In the genomic region with DNA sequence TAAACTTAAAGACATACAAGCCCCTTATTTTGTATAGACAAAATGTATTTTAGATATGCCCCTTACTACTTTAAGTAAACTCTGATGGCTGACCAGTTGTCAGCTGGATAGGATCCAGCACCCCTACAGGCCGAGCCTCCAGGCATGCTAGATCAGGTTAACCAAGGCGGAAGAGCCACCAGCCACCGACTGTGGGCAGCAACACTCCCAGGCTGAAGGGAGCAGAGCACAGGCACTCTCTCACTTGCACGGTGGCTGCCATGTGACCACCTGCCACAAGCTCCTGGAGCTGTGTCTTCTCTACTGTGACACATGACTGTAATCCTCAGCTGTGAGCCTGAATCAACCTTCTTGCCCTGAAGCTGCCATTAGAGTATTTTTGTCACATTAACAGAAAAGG, we compare ENCODE assay signal across 13 mouse cellular contexts. TPM values are rescaled to one million over a fixed set of nuclear protein-coding genes. Genes with fewer than 3 reads are reported as not detected.
DNase-seq lines count a peak whose midpoint lies in the region; ATAC-seq and TF ChIP-seq lines count a peak whose summit lies in the region.
"Had no signal": no experiment of that assay in that cellular context is flagged by ENCODE, and none has a peak within 500 bp of the region (broad histone marks: within the 10 kb centered on the region; RNA-seq: fewer than 3 reads in every experiment).

No protein-coding gene starts in this region.

- no peaks in the 10 kb centered on the region for H3K36me3 ChIP-seq in heart, embryonic 13.5 days
- H3K36me3 ChIP-seq in thymus, adult 2 months (ENCODE audit: control insufficient read depth, insufficient read depth, low read length) = no peaks in the 10 kb centered on the region

- H3K27me3 ChIP-seq in heart, embryonic 13.5 days (replicated peaks) = no peaks in the 10 kb centered on the region
- H3K27me3 ChIP-seq in thymus, adult 2 months (ENCODE audit: control insufficient read depth, insufficient read depth, low read length) = no peaks in the 10 kb centered on the region

- TF ChIP-seq CTCF in thymus, adult 2 months (IDR thresholded peaks at IDR 0.05; ENCODE audit: borderline replicate concordance, control insufficient read depth, extremely low read depth, insufficient read depth, low read length, poor library complexity) = no peak

- no peak overlapping the region for H3K4me3 ChIP-seq in heart, embryonic 13.5 days
- no peak overlapping the region for H3K4me3 ChIP-seq in thymus, adult 2 months (ENCODE audit: control insufficient read depth, insufficient read depth, low read length)
- H3K4me3 ChIP-seq: erythroblast, embryonic 14.5 days had no signal

- no peak overlapping the region for H3K9ac ChIP-seq in heart, embryonic 13.5 days

- H3K4me2 ChIP-seq in heart, embryonic 13.5 days = no peak overlapping the region

- no peak for ATAC-seq in heart, embryonic 13.5 days (ENCODE audit: extremely low read depth, insufficient number of reproducible peaks, low FRiP score, low TSS enrichment)
- ATAC-seq in common myeloid progenitor, adult 5-6 weeks (replicated peaks; ENCODE audit: low read depth, poor library complexity, severe bottlenecking) = peak; percentile 75
- ATAC-seq: activated CD4-positive, CD25-positive, alpha-beta regulatory T cell, adult 4 months; intestine, embryonic 16.5 days had no signal

- H3K27ac ChIP-seq in heart, embryonic 13.5 days (replicated peaks) = 0 out of 2 replicates have a peak overlapping the region, but pooled peaks have one; percentile 1
- H3K27ac ChIP-seq in thymus, adult 2 months (ENCODE audit: control insufficient read depth, insufficient read depth, low read length) = no peak overlapping the region

- peaks cover 38% of the 10 kb centered on the region for H3K4me1 ChIP-seq in heart, embryonic 13.5 days
- H3K4me1 ChIP-seq in thymus, adult 2 months (replicated peaks; ENCODE audit: control insufficient read depth, insufficient read depth, low read length) = no peaks in the 10 kb centered on the region

- intact Hi-C loops in heart, postnatal 36 days (cut with DNase I) = no loop called here
- intact Hi-C loops in left cerebral cortex, postnatal 36 days (cut with DNase I) = no loop called here

- DNase-seq in heart, postnatal 36 days = no peak
- DNase-seq in thymus, postnatal 0 days (ENCODE audit: low spot score) = peak; percentile 30
- DNase-seq in thymus, adult 2 months = no peak
- DNase-seq in right cerebral cortex, postnatal 4 days = no peak
- DNase-seq in neural tube, embryonic 10.5 days (ENCODE audit: extremely low spot score, low spot score) = no peak
- no peak for DNase-seq in left cerebral cortex, postnatal 36 days (ENCODE audit: low spot score in 2 of 2)
- DNase-seq: heart, adult 18-20 months; layer of hippocampus, postnatal 36 days had no signal

- no peak for TF ChIP-seq POLR2A in thymus, adult 2 months (IDR thresholded peaks at IDR 0.05; ENCODE audit: control insufficient read depth, extremely low read depth, insufficient read depth, low read length, poor library complexity)

- WGBS in heart, embryonic 13.5 days = 28% methylated on average over 4 of the region's 4 CpGs
- 15% methylated on average over 4 of the region's 4 CpGs for WGBS in thymus, adult 2 months

- H3K9me3 ChIP-seq in heart, embryonic 13.5 days = no peaks in the 10 kb centered on the region

RNA-seq across cellular contexts. Expression of gene Tbpl1, which starts 13.3 kb away (rescaled TPM):
- 38.8 and 43.2 TPM in 2 replicates for polyA plus RNA-seq in heart, embryonic 13.5 days (2015; fragmentation: Nextera tagmentation; extraction: Ambion mirVana)
- total RNA-seq in heart, postnatal 36 days (2021) = 10 to 100 TPM; 18.2 to 21.4 TPM
- polyA plus RNA-seq in thymus, postnatal 0 days (2015; fragmentation: Nextera tagmentation; extraction: Ambion mirVana) = 70.5 and 74.2 TPM in 2 replicates
- 53.6 and 67.3 TPM in 2 replicates for polyA plus RNA-seq in thymus, adult 2 months (2012; rRNA removed)
- 29.1 and 31.2 TPM in 2 replicates for total RNA-seq in common myeloid progenitor, adult 5-6 weeks (2017)
- total RNA-seq in left cerebral cortex, postnatal 36 days (2021) = 10 to 100 TPM; 61.5 to 69.7 TPM
